In genomic region chr1:42259216-42259977, GRCm38 (mm10) we compare ENCODE assay signal across 11 mouse cellular contexts.
DNase-seq lines count a peak whose midpoint lies in the region; ATAC-seq lines count a peak whose summit lies in the region.
"Had no signal": no experiment of that assay in that cellular context is flagged by ENCODE, and none has a peak within 500 bp of the region (broad histone marks: within the 10 kb centered on the region; RNA-seq: fewer than 3 reads in every experiment).

No protein-coding gene starts in this region.

- H3K4me1 ChIP-seq in hindbrain, embryonic 15.5 days (replicated peaks): peaks cover 41% of the 10 kb centered on the region
- H3K4me1 ChIP-seq: intestine, embryonic 15.5 days had no signal

- H3K4me2 ChIP-seq in hindbrain, embryonic 15.5 days: peak overlapping the region; percentile 35
- H3K4me2 ChIP-seq: intestine, embryonic 15.5 days had no signal

- H3K9me3 ChIP-seq in hindbrain, embryonic 15.5 days: no peaks in the 10 kb centered on the region
- H3K9me3 ChIP-seq: intestine, embryonic 15.5 days had no signal

- DNase-seq in adrenal gland, postnatal 36 days: peak; percentile 20 to 28
- no peak for DNase-seq in adrenal gland, postnatal 25 days
- peak; percentile 15 to 27 for DNase-seq in right cerebral cortex, adult 2 months (ENCODE audit: low spot score in 2 of 2)
- DNase-seq in right cerebral cortex, postnatal 25 days: no peak
- peak; percentile 57 for DNase-seq in retina, embryonic 14.5 days (ENCODE audit: low spot score)
- no peak for DNase-seq in cerebellum, adult 8-10 months
- DNase-seq in frontal cortex, postnatal 36 days (ENCODE audit: low spot score in 2 of 2): no peak
- DNase-seq: heart, adult 2 months; lung, postnatal 4 days had no signal

- H3K36me3 ChIP-seq in hindbrain, embryonic 15.5 days: no peaks in the 10 kb centered on the region
- H3K36me3 ChIP-seq: intestine, embryonic 15.5 days had no signal

- no peaks in the 10 kb centered on the region for H3K27me3 ChIP-seq in hindbrain, embryonic 15.5 days
- H3K27me3 ChIP-seq: intestine, embryonic 15.5 days had no signal

- no peak for ATAC-seq in hindbrain, embryonic 15.5 days (ENCODE audit: low FRiP score, low read depth)
- ATAC-seq: intestine, embryonic 15.5 days had no signal

- H3K27ac ChIP-seq in hindbrain, embryonic 15.5 days (replicated peaks): peak overlapping the region; percentile 47
- H3K27ac ChIP-seq: heart, adult 2 months; intestine, embryonic 15.5 days had no signal

- no peak overlapping the region for H3K4me3 ChIP-seq in hindbrain, embryonic 15.5 days
- H3K4me3 ChIP-seq: heart, adult 2 months; intestine, embryonic 15.5 days had no signal

- H3K9ac ChIP-seq in hindbrain, embryonic 15.5 days: no peak overlapping the region
- H3K9ac ChIP-seq: intestine, embryonic 15.5 days had no signal

- WGBS in hindbrain, embryonic 15.5 days: 22% methylated on average over 13 of the region's 13 CpGs

Comparison
In these comparisons a context has a peak if more than half of its experiments do, and no peak if none do; other contexts are left out.
1. DNase-seq: peak in adrenal gland, postnatal 36 days (2 of 2), right cerebral cortex, adult 2 months (2 of 2) and retina, embryonic 14.5 days (single experiment); none in adrenal gland, postnatal 25 days (single experiment), right cerebral cortex, postnatal 25 days (single experiment), cerebellum, adult 8-10 months (single experiment) and frontal cortex, postnatal 36 days (0 of 2).